Mouse (Mus musculus): ENCODE results near the gene Olfr1352. TPM values are rescaled to one million over a fixed set of nuclear protein-coding genes. Genes with fewer than 3 reads are reported as not detected.

Olfr1352 gene
- polyA plus RNA-seq (2012; rRNA removed) = not detected in 2 replicates

GRCm38 (mm10) chr10:78980750-78981149 lies at the start of gene Olfr1352:
Gene Olfr1352 (plus strand): TSS chr10:78981050.

GRCm38 (mm10) chr10:78950336-78950735 lies 30.5 kb upstream of the Olfr1352 start, which contains the start of gene Olfr8:
Gene Olfr8 (plus strand): TSS chr10:78950636.

GRCm38 (mm10) chr10:78963009-78963408 lies 17.8 kb upstream of the Olfr1352 start, which contains the start of gene Olfr1353:
Gene Olfr1353 (plus strand): TSS chr10:78963309.

GRCm38 (mm10) chr10:79012172-79012571 lies 31.3 kb downstream of the Olfr1352 start, which contains the start of gene Olfr1351:
Gene Olfr1351 (plus strand): TSS chr10:79012472.

GRCm38 (mm10) chr10:79028441-79028840 lies 47.6 kb downstream of the Olfr1352 start, which contains the start of gene Olfr57:
Gene Olfr57 (plus strand): TSS chr10:79028741.

Other genes with a start within 250 kb of the Olfr1352 start
- gene Ccdc105, start 228.0 kb upstream of the Olfr1352 start, polyA plus RNA-seq (2012; rRNA removed) = 0.01 TPM in 1 of 2 replicates, not detected in the other
- gene Slc1a6, start 200.6 kb upstream of the Olfr1352 start, polyA plus RNA-seq (2012; rRNA removed) = 0.19 and 0.20 TPM in 2 replicates
- gene Olfr1356, start 128.9 kb upstream of the Olfr1352 start, polyA plus RNA-seq (2012; rRNA removed) = not detected in 2 replicates
- gene Olfr1355, start 105.5 kb upstream of the Olfr1352 start, polyA plus RNA-seq (2012; rRNA removed) = not detected in 2 replicates
- not detected in 2 replicates for gene Olfr1354, start 67.9 kb upstream of the Olfr1352 start, polyA plus RNA-seq (2012; rRNA removed)
- gene Olfr8, start 30.4 kb upstream of the Olfr1352 start, polyA plus RNA-seq (2012; rRNA removed) = not detected in 2 replicates
- gene Olfr1353, start 17.7 kb upstream of the Olfr1352 start, polyA plus RNA-seq (2012; rRNA removed) = not detected in 2 replicates
- gene Olfr1351, start 31.4 kb downstream of the Olfr1352 start, polyA plus RNA-seq (2012; rRNA removed) = not detected in 2 replicates
- not detected in 2 replicates for gene Olfr57, start 47.7 kb downstream of the Olfr1352 start, polyA plus RNA-seq (2012; rRNA removed)
- 1.6 TPM in 2 replicates for gene 2610008E11Rik, start 116.5 kb downstream of the Olfr1352 start, polyA plus RNA-seq (2012; rRNA removed)
- not detected in 2 replicates for gene Vmn2r80, start 167.7 kb downstream of the Olfr1352 start, polyA plus RNA-seq (2012; rRNA removed)

Data from liver, embryonic 14 days (tissue).